Mouse (Mus musculus): ENCODE data around the gene Gimap5.

The Gimap5 gene

DNA sequence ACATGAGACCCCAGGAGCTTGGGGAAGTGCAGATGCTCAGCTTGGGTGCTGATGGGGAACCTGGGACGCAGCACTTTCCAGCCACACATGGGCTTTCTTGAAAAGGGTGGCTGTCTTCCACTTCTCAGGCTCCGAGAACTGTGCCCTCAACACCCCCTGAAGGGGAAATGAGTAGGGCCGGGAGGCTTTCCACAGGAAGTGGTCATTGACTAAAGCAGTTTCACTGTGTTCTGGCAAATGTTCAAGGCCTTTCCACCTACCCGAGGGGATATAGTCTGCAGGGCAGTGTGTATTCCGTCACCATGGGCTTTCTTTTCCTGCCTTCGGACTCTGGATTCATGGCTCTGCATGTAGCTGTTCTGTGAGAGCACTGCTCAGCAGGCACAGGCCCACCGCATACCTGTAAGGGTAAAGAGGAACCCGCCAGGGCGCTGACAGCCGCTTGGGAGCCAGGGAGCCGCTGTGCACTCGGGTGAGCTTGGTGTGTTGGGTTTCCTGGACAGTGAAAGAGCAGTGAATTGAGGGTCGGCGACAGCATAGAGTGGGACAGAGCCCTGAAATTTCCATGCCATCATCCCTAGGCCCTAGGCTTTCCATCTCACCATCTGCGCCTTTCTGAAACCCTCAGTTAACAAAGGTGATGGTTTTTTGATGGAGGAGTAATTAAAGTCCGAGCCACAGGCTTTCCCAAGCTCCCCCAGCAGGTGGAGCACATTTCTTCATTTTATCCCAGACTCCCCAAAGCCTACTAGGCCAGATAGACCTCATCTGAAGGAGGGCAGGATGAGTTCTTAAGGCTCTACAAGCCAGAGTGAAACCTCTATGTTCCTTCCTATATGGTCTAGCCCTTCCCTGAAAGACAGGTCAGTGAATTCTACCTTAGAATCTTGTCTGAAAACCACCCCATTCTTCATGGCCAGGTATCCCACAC lies at the start of gene Gimap5:
Gimap5 (plus strand) TSS at position 239 of the 931 bp plus-strand sequence.
- DNase-seq: peak; percentile 66

DNA sequence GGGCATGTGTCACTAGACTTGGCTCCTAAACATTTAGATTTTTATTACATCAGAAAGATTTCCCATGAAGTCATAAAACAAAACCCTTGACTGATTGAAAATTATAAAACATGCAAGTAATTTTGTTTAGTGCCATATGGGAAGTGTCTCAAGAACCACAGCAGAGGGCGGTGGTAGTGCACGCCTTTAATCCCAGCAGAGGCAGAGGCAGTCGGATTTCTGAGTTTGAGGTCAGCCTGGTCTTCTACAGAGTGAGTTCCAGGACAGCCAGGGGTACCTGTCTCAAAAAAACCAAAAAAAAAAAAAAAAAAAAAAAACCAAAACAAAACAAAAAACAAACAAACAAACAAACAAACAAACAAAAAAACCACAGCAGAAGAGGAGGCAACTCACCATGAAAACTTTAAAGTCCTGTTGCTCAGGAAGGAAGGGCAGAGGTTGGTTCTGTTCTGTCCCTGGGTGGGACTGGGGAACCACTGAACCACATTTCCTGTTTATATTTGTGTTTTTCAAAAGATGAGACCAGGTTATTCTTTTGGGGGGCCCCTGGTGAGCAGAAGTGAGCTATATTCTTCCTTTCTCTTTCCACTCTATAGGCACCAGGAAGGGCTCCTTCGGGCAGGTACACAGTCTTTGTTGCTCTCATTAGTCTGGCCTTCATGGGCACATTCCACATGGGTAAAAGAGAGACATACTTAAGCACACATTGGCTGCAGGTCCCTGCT lies 49.0 kb upstream of the Gimap5 start:
- no peak for DNase-seq

DNA sequence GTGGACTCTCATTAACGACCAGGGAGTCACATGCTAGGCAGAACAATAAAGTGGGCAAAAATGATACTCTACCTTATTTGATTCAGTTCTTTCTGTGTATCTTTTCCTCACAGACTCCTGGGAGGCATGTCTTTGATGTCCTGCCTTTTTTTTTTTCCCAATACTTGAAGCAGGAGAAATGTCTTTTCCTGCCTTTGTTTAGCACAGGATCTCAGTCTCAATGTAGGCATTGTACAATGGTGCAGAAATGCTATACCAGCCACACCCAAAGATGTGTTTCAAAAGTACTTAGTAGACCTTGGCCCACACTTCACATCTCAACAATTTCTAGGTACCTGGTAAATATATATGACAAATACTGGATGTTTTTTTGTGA lies 48.5 kb upstream of the Gimap5 start:
- DNase-seq: no peak

DNA sequence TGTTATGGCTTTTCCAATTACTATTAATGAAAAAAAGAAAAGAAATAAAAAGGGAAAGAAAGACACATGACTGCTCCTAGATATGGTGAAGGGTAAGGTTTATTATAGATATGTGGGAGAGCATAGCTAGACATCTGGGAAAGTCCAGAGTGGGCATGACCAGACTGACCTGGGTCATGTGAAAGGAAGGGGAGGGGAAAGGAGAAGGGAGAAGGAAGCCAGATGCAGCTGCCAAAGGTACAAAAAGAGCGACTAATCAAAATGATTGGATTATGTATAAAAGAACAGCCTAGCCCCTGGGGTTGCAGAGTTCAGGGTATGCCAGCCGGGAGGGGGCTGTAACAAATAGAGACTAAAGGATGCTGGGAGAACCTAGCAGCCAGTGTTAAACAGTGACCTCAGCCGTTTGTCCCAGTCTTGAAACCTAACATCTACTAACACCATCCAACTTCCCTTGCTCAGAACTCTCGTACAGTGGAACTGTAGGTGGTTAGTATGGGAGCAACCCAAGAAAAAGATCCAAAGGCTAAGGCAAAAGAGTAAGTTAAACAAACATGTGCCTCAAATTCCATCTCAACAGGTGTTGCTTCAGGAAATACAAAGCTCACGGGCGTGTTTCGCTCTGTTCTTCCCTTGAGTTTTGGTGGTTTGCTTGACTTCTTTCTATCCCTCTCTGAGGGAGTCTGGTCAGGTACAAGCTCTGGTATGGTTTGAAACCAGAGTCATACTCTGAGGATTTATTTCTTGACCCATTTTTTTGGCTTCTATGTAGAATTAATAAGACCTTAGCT lies 47.7 kb upstream of the Gimap5 start:
- no peak for DNase-seq

- no peak for DNase-seq
Observed at GRCm38 (mm10) chr6:48698888-48699287, 47.1 kb upstream of the Gimap5 start.

DNA sequence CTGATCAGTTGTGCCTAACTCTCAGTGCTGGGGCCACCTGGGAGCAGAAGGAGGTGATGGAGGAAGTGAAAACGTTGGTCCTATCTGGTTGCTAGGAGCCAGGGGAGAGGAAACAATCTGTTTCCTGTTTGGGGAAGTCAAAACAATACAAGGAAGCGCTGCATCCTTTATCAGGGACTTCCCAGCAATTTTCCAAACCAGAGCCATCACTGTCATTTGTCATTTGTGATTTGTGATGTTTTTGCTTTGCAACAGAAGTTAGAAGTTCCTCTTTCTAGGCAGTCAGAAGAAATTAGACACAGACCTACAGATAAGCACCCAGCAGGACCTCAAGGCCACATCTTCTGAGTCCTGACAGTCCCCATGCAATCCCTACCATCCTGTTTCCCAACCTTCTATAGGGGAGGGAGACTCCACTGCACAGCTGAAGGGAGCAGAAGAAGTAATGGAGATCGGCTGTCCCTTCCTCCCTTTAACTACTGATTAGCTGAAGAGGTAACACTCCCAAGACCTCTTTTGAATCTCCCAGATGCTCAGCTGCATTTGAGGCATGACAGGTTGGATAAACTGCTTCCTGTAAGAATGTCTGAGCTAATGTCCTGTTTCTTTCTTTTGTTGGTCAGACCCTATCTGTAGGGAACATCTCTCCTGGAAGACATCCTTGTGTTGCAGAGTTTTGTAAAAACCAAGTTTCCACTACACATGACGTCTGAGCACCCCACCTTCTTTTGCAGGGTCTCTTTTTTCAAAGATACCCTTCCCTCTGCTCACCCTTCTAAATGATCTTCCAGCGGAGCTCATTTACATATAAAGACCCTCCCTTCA lies 45.5 kb upstream of the Gimap5 start:
- peak; percentile 48 for DNase-seq

DNA sequence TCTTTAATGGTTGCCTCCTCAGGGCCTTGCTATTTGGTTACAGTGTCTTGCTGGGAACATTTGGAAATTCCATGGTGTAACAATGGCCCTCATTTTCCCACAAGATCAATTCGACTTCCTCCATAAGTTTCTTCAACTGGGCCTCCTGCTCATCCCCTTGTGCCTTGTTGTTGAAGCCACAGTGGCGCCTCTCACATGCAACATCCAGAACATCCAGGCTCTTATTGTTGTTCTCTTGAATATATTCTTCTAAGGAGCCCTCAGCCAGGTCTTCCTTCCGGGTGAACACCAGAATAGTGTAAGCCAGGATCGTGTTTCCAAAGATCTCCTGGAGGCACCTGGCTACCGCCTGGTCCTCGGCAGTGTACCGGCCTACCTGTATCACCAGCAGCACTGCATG lies 43.9 kb upstream of the Gimap5 start:
- no peak for DNase-seq

DNA sequence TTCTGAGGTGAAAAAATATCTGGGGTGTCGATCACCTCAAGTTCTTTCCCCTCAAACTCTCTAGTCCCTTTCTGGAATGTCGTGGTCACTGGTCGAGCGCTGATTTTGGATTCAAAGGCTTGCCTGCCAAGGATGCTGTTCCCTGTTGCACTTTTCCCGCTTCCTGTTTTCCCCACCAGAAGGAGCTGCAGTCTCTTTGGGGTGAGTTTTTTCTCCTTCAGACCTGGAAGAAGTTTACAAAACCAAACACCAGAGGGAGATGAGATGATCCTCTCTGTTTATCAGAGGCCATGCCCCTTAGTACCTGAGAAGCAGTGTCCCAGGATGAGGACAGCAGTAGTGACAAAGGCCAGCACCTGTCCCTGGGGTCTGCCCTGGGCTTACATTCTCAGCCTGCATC lies 43.4 kb upstream of the Gimap5 start:
- no peak for DNase-seq

- DNase-seq: no peak
Observed at GRCm38 (mm10) chr6:48704146-48704545, 41.9 kb upstream of the Gimap5 start.

DNA sequence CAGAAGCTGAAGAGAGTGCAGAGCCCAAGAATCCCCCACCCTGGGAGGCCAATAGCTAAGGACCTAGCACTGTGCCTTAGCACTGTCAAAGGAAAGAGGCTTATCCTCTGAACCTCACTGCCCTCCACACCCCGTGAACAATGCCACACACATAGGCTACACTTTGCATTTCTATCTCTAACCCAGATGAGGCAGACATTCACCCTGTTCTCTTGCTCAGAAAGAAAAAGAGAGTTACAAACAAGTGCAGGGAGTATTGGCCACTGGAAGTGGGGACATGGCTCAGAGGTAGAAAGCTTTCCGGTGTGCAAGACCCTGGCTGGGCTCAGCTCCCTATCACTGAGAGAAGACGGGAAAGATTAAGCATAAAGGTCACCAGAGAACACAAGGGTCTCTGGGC lies 39.9 kb upstream of the Gimap5 start:
- DNase-seq: no peak

- DNase-seq: no peak
Observed at GRCm38 (mm10) chr6:48718455-48718854, 27.5 kb upstream of the Gimap5 start, which contains the start of the genes Gm28053 and Gimap7. Gene Gm28053, plus strand, starts transcription at chr6:48718607. Gene Gimap7, plus strand, starts transcription at chr6:48718621.

GRCm38 (mm10) chr6:48720326-48720725 lies 25.7 kb upstream of the Gimap5 start:
- peak; percentile 59 for DNase-seq

GRCm38 (mm10) chr6:48723468-48723867 lies 22.5 kb upstream of the Gimap5 start:
- DNase-seq: no peak

DNA sequence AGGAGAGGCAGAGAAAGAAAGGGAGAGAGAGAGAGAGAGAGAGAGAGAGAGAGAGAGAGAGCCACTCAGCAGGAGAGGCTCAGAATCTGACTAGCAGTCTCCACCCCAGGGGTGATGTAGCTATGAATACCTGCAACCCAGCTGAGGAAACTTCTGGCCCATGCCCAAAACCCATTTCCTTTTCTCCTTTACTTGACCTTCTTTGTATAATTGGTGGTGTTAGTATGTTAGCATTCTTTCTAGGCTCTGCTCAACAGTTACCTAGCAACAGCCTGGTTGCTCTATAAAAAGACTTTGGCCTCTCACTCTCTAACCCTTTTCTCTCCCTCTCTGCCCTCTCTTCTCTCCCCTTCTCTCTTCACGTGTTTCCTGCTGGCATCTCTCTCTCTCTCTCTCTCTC lies 20.5 kb upstream of the Gimap5 start:
- peak; percentile 88 for DNase-seq

DNA sequence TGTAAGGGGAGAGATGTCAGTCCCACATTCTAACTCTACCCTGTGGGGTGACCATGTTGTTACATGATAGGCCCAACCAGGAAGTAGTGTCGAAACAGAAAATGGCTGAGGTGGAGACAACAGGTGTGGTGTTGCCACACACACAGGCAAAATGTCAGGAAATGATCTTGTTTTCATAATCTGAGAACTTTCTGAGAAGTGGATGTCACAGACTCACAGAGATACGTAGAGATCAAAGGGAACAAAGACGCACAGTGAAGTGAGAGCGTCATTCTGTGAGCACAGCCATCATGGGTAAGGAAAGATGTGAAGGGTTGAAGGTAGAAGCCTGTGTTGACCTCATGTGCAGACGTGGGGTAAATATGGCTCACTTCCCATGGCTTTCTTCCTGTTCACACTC lies 18.2 kb upstream of the Gimap5 start:
- no peak for DNase-seq

- no peak for DNase-seq
Observed at GRCm38 (mm10) chr6:48732864-48733304, 13.1 kb upstream of the Gimap5 start.

DNA sequence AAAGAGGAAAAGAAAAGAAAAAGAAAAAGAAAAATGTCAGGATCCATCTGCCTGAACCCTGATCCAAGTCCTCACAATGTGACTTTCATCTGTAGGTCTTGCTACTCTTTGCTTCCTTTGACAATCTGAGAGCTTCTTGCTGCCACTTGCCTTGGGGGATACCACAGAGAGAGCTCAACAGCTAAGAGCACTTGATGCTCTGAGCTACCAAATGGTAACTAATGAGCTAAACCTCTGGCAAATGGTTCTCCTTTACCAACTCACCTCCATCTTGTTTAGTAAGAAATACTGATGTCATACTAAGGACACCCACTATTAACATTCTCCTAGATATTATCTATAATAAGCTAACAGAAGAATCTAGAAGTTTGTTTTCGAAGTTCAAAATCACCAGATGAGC lies 12.3 kb upstream of the Gimap5 start:
- DNase-seq: no peak

DNA sequence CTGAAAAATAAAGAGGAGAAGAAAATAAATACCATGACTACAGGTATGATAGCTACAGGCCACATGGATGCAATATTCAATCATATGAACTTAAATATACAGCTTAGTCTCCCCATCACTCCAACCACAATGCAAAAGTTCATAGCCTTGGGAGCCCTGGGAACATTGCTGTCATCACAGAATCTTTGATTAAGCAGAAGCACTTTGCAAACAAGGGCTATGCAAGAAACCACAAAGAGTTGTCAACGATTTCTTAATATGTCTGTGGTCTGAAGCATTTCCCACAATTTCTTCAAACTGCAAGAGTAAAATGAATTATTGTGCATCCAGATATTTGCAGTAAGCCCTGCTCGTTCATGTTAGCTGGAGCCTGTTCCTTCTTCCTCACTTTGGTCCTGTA lies 8.9 kb upstream of the Gimap5 start:
- no peak for DNase-seq

DNA sequence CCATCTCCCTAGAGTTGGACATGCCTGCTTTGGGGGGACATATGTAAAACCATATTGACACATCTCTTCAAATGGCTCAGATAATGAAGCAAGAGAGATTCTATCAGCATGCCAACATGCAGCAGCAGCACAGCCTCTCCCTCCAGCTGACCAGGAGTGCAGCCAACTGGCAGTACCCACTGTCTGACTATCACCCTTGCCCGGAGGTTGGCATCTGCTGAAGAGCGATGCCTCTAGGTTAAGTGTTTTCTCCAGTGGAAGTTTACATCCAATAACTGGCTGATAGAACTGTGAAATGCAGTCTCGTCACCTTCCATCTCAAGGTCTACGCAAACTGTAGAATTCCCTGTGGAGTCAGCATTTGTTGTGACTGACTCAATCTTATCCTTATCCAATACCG lies 8.3 kb upstream of the Gimap5 start:
- DNase-seq: no peak

DNA sequence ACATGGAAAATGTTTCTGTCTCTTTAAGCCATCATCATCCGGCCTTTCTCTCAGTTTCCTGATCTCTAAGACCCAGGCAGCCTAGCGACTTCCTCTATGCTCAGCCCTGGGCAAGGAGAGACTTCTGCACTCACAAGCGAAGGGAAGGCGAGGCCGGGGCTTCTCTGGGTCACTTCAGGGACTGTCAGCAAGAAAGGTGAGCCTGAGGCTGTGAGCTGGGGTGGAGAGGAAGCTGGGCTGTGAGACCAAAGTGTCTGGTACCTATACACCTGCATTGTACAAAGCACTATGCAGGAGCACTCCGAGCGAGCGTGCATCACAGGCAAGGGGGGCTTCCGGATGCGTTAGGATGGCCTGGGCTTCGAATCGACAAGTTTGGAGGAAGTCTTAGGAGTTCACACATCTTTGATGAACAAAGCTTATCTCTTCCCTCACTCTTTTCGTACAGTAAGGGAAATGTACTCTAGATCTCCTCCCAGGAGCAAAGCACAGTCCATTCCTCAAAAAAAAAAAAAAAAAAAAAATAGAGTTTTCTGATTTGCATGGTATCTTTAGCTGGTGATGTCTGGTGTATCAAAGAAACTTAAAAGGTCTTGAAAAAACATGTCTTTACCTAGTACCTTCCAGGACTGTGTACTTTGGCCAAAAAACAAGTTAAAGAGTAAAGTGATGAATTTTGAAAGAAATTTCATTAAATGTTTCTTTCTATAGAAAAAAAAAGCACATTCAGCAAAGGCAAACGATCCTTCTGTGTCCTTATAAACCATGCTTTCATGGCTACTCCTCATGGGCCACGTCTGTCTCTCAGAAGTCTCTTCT lies 6.8 kb upstream of the Gimap5 start, which contains the start of gene Gimap1:
Gimap1 (plus strand) TSS at position 94 of the 819 bp plus-strand sequence.
- peak; percentile 66 for DNase-seq

- DNase-seq: no peak
Observed at GRCm38 (mm10) chr6:48739780-48740055, 6.3 kb upstream of the Gimap5 start.

Data from kidney, postnatal 10 days (tissue).